Mouse (Mus musculus): ENCODE measurements at regions not wholly inside any gene's neighbourhood (a gene's known extent, or its start where the extent isn't known, plus 50 kb on each side); places are given as distances from the start of the nearest gene placed in this dataset.

DNA sequence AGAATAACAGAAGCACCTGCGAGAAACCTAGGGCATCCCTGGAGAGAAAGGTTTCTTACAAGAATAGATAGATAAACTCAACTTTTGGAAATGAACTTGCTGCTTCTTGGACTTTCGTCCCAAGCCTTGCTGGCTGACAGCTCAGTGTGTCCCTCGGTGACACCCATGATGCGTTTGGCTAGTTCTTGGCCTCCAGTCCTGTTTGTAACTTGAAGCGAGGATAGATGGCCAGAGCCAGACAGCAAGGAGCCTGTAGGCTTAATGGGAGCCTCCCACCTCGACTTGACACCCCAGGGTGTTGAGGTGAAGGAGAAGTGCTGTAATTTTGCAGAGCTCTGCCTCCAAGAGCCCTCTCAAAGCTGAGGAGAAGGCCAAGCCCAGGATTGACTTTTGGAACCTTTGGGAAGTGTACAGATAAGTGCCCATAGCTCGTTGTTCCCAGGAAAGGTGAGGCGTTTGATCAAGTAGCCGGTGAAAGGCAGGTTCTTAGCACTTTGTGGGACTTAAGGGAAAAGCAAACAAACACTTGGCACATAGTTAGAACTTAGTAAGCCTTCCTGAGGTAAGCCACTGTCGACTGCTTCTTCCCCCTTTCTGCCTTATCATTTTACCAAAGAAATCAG lies 148.3 kb downstream of the Sox9 start:
- TF ChIP-seq EP300 (IDR thresholded peaks at IDR 0.05; ENCODE audit: insufficient read depth, low read depth, low read length) (no peak), CTCF (IDR thresholded peaks at IDR 0.05) (no peak)
